Mouse (Mus musculus) limb, embryonic 11.5 days (tissue): Measurements from ENCODE around the gene Slc22a19. TPM values are rescaled to one million over a fixed set of nuclear protein-coding genes. Genes with fewer than 3 reads are reported as not detected.

Experiments
- ATAC-seq: fragments of 200-750 bp; cut with Nextera tagmentation; 2 replicates; pipeline ENCODE4 v1.8.0; 2017; ENCODE audit warnings: low read depth; ENCODE audit not compliant: insufficient number of reproducible peaks, low FRiP score, low TSS enrichment
- DNase-seq: peaks from one replicate; pipeline ENCODE4 v3.0.0-alpha.2; 2015; ENCODE audit warnings: low spot score
- H3K27ac ChIP-seq: fragments of 300-500 bp; sonication (generic); replicated peaks from 2 replicates; pipeline ENCODE4 v1.5.1; 2014; ENCODE audit warnings: low read depth, mild to moderate bottlenecking, low read length
- H3K27me3 ChIP-seq: fragments of 300-500 bp; sonication (generic); 2 replicates; pipeline ENCODE4 v1.6.1; 2014; ENCODE audit warnings: mild to moderate bottlenecking, low read length, mixed read lengths; ENCODE audit not compliant: control insufficient read depth, insufficient read depth
- H3K36me3 ChIP-seq: fragments of 300-500 bp; sonication (generic); 2 replicates; pipeline ENCODE4 v1.6.1; 2014; ENCODE audit warnings: mild to moderate bottlenecking, low read length, moderate library complexity, mixed read lengths; ENCODE audit not compliant: control insufficient read depth, insufficient read depth
- H3K4me1 ChIP-seq: fragments of 300-500 bp; sonication (generic); 2 replicates; pipeline ENCODE4 v1.6.1; 2014; ENCODE audit warnings: low read length, mixed read lengths; ENCODE audit not compliant: control insufficient read depth, insufficient read depth
- H3K4me2 ChIP-seq: fragments of 300-500 bp; sonication (generic); 2 replicates; pipeline ENCODE4 v1.6.1; 2014; ENCODE audit warnings: low read depth, mild to moderate bottlenecking, moderate library complexity; ENCODE audit not compliant: severe bottlenecking
- H3K4me3 ChIP-seq: fragments of 300-500 bp; sonication (generic); 2 replicates; pipeline ENCODE4 v1.5.1; 2014; ENCODE audit warnings: low read depth, low read length
- H3K9ac ChIP-seq: fragments of 300-500 bp; sonication (generic); 2 replicates; pipeline ENCODE4 v1.6.1; 2014; ENCODE audit warnings: mild to moderate bottlenecking, low read length
- H3K9me3 ChIP-seq: fragments of 300-500 bp; sonication (generic); 2 replicates; pipeline ENCODE4 v1.6.1; 2016; ENCODE audit warnings: low read length; ENCODE audit not compliant: control insufficient read depth
- polyA plus RNA-seq: library from polyadenylated mRNA; unstranded; fragments of >200 nt; fragmentation: Nextera tagmentation; extraction: Ambion mirVana; gene quantifications from 2 replicates; pipeline ENCODE4 v1.2.1, GENCODE M21; 2014

The Slc22a19 gene
- polyA plus RNA-seq, 1 experiment from 2014 or later: not detected

DNA sequence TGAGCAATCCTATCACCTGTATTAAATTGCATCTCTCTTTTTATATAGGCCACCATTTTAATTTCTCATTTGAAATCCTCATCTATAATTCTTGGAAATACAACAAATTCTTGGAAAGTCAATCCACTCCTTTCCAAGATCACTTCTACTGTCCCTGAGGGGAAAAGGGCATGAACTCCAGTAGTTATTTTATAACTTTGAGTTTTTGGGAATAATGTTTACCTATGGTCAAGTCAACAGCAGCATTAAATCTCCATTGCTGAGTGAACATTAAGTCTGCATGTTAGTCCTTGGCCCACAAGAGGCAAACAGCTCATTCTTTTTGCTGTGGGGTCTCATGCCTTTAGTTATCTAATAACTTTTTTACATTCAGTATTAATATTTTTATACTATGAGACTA, 78.1 kb downstream of the Slc22a19 start:
- ATAC-seq (no peak), DNase-seq (no peak)

More for the DNA sequence above, 78.1 kb downstream of the Slc22a19 start:
- Histone ChIP-seq H3K9me3 (no peaks in the 10 kb centered on the region), H3K36me3 (no peaks in the 10 kb centered on the region), H3K4me1 (no peaks in the 10 kb centered on the region), H3K9ac (no peak overlapping the region), H3K27ac (no peak overlapping the region), H3K4me2 (no peak overlapping the region), H3K4me3 (no peak overlapping the region), H3K27me3 (no peaks in the 10 kb centered on the region)

Other genes with a start within 250 kb of the Slc22a19 start
- gene Rtn3, start 228.0 kb downstream of the Slc22a19 start, polyA plus RNA-seq: 78.5 and 94.1 TPM in 2 replicates
- 10.6 and 10.9 TPM in 2 replicates for gene Atl3, start 217.3 kb downstream of the Slc22a19 start, polyA plus RNA-seq
- 5.4 and 7.6 TPM in 2 replicates for gene Pla2g16, start 153.9 kb downstream of the Slc22a19 start, polyA plus RNA-seq
- gene Lgals12, start 104.1 kb downstream of the Slc22a19 start, polyA plus RNA-seq: 0.30 and 0.93 TPM in 2 replicates
- not detected in 2 replicates for gene Hrasls5, start 98.8 kb downstream of the Slc22a19 start, polyA plus RNA-seq
- not detected in 2 replicates for gene Slc22a26, start 91.4 kb upstream of the Slc22a19 start, polyA plus RNA-seq